Mouse (Mus musculus) retina, postnatal 1 day (tissue): Measurements from ENCODE around the gene Ddc.

Experiments used
- DNase-seq: peaks from one replicate; pipeline ENCODE4 v3.0.0-alpha.2; 2012

Gene Ddc

DNA sequence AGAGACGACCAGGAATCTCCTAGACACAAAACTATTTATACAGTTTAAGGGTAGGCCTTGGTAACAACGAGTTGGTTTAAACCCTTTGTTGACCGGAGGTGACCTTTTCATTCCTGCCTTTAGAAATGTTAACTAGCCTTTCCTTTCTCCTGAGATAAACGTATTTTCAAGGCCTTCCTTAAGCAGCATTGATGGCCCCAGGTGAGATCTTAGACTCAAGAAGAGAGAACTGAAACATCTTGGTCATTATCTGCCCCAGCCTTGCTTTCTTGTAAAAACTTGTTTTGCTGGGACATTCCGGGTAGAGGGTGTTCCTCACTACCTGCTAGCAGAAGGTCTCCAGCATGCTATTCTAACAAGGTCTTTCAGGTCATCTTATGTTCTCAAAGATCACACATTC lies 7.1 kb upstream of the Ddc start:
- DNase-seq: no peak

DNA sequence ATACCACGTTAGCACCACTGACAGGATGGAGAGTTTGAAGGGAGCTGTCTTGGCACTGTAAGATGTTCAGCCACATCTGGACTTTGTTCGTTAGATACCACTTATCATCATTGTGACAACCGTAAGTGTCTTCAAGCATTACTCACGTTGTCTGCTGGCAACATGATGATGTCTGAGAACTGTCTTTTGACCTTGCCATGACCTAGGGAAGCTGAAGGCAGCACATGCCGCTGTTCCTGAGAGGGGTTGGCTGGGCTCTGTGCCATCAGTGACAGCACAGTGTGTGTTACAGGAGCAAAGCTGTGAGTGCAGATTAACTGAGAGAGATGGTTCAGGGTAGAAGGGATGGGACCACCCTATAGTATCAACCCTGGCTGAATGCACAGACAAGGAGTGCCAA lies 3.6 kb upstream of the Ddc start:
- DNase-seq: no peak

DNA sequence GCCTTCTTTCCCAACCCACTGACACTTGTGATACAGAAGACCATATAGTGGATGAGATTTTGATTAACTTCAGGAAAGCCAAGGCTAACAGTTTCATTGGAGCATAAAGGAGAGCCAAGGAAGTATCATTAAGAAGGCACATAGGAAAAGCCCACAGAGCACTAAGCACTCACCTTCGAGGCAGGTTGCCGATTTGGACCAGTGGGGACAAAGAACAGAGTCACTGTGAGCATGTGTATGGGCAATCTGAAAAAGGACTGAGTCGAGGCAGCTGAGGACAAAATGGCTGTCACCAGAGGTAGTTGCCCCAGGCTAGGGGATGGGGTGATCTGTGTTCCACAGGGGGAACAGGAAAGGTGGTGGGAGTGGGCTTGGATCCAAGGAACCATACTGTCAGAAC lies 552 bp upstream of the Ddc start:
- DNase-seq: no peak

DNA sequence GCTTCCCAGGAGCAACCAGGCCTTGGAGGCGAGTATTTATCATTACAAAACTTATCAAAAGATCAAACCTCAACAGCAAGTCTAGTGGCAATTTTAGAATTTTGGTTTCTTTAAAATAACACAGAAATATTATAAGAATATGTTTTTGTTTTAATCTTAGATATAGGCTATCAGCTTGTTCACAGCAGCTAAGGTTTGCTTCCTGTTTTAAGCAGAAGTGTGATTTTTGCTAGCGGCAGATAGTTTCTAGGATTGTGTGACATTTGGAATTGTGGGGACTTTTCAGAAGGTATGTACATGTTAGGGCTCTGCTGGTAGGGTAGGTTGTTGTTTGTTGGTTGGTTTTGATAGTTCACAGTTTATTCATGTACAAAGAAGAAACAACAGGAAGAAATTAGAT lies 2.5 kb downstream of the Ddc start:
- no peak for DNase-seq

DNA sequence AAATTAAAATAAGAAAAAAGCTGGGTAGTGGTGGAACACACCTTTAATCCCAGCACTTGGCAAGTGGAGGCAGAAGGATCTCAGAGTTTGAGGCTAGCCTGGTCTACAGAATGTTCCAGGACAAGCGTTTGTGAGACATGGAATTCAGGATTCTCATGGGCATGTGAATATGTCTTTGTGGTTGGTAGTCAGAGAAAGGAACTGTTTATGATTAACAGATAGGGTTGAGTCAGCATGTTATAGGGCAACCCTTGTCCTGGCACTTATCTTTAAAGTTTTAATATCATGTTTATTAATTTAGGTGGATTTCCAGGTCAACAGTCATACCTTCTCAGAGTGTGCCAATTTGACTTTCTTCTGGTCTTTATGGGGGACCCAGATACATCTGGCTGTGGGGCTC lies 4.2 kb downstream of the Ddc start:
- no peak for DNase-seq

DNA sequence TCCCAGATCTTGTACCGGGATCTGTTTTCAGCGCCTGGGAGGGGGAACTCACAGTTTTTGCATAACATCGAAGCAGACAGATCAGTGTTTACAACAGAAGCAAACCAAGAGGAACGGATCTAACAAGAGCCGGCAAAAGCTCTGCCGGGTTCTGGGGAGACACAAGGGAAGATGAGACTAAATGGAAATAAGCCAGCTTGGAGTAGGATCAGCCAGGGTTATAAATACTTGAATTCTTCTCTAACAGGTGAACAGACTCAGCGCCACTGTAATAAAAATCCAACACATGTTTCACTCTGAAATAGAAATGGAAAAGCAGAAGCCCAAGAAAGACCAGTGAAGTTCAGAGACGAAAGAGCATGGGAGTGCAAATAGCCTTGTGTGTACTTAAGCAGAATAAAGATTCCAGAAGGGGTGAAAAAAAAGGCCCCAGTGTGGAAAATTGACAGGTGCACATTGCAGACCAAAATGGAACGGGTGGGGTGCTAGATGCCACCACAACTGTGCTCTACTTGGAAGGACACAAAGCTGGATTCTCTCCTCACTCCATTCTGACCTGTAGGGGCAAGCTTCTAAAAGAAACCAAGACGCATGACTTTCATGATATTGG lies 4.8 kb downstream of the Ddc start:
- no peak for DNase-seq

DNA sequence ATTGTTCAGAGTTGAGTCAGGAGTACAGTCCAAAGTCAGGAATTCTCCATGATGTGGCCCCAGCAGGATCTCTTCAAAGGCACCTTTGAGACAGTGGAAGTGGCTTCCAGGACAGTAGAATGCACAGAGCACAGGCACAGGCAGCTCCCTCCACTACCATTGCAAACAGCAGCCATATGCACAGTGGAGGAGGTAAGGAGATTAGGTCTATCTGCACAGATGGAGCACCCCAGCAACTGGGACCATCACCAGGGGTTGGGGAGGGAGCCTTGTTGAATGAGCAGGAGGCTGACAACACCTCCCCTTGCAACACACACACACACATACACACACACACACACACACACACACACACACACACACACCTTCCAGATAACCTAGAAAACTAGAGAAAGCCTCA lies 6.1 kb downstream of the Ddc start:
- no peak for DNase-seq

DNA sequence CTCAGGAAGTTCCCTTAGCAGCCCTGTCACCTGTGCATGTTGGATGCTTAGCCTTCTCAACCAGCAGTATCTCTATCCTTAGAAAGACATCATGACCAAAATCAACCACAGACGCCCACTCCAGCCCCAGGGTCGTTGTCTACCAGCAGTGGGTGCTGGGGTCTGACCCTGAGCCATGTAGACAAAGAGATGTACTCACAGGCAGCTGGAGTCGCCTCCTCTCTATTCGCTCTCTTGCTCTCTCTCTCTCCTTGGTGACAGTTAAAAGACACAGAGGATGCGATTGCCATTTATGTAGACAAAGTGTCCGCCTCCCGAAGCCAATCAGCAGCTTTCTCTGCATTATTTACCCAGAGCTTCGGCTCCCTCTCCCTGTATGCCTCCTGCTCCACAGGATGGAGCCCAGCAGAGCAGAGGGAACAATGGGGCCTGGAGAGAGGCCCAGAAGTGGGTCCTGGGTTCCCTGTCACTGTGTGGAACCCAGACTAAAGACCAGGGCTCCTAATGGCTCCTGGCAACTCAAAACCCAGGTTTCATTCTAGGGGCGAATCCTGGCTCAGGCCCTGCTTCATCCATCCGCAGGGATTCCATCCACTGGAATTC lies 7.7 kb downstream of the Ddc start:
- DNase-seq: no peak

DNA sequence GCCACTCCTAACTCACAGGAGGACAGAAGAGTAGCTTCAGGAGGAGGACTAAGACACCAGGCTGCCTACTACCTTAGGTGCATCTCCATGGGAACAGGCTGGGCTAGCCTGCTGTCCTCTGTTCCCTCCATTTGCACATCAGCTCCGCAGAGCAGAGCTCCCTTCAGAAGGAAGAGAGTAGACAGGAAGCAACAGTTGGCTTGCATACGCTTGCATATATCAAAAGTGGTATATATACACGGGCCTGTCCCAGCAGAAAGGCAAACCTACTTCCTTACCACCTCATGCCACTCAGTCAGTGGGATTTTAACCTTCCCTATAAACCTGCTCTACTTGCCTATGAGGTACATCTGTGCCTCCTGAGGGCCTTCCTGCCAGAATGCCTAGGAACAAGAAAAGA lies 9.2 kb downstream of the Ddc start:
- no peak for DNase-seq

DNA sequence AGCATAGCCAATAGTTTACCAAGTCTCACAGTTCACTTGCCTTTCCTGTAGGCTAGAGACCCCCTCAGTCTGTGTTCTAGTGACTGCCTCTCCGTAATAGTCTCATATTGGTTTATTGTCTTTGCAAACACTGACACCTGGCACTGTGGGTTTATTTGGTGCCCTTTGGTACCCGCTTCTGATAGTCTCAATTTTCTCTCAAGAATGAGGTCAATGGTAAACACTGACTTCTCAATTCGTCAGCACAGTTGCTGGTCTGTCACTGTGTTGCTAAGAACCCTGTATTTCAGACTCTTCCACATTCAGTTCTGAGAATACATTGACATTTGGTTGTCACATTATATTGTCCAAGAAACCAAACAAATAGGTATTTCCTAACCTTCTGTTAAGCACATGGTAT lies 9.9 kb downstream of the Ddc start:
- DNase-seq: no peak

DNA sequence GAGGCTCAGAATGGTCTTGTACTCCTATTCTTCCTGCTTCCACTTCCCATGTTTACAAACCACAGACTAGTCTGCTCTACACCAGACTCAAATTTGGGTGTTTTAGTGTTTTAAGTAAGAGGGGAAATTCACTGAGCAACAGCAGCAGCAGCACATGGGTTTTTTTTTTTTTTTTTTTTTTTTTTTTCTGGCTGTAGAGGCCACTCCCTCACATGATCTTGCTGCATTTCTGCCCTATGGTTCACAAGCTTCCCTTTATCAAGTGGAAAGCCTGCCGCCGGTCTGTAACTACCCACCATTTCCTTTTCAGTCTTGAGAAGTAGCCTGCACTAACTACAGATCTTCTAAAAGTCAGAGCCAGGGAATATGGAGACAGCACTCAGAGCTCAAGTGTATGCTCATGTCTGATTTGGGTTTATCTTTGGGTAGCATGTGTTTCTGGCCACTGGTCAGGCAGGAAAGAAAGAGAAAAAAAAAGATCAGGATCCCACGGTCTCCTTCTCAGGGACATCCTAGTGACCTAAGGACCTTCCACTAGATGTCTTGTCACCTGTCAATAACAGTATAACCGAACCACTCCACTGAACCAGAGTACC lies 11.4 kb downstream of the Ddc start:
- DNase-seq: no peak

DNA sequence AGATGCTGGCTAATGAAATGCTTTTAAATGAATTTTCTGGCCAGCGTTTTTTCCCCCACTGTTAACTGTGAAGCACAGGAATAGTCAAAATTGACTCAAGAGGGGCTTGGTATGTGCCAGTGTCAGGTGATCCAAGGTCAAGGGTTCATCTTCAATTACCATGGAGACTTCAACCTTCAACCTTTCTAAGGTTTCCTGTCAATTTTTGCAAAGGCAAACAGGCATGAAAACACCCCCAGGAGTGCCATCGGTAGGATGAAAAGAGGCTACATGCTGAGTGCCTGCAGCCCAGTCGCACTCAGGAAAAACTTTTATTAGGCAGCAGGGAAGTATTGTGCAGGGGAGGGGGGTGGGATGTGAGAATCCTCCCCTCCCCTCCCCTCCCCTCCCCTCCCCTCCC lies 12.0 kb downstream of the Ddc start:
- DNase-seq: no peak

DNA sequence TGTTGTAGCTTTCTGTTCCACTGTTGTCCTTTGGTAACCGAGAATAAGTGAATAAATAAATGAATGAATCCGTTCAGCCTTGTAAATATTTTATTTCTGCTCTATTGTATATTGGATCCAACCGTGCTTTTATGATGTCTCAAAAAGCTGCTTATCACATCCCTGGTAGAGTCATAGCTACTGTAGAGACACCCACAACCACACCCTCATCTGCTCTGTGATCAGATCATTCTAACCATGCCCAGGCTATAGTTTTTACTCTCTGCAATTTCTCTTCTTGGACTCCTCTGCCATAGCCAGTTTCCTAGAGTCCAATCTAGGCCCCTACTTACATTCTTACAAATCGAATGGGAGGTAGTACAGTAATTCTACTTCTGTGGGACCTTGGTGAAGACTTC lies 12.7 kb downstream of the Ddc start:
- DNase-seq: no peak

DNA sequence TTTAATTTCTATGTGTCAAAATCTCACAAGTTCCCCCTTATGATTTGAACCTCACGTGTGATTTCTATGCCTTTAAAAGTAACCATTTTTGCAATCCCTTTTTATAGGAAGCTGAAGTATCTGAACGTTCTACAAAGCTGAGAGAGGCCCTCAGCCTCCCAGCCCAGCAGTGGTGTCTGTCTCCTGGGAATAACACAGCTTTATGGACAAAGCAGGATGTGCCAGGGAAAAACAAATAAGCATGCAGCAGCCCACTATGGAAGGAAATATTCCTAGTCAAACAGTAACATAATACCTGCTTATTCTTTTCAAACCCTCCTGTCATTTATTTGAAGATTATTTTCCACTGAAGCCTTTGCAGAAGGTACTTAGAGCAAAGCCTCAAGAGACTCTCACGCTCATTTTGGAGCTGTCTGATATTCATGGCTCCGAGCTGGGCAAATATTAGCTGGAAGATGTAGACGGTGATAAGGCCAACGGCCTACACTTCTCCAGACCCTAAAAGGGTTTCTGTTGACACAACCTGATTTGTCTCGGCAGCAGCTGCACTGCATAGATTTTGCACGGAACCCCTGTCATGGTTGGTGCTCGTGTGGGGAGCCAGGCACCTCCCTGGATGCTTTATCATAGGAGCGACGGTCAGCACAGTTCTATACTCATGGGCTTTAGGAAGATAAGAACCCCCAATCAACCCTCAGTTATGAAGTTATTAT lies 13.3 kb downstream of the Ddc start:
- no peak for DNase-seq

DNA sequence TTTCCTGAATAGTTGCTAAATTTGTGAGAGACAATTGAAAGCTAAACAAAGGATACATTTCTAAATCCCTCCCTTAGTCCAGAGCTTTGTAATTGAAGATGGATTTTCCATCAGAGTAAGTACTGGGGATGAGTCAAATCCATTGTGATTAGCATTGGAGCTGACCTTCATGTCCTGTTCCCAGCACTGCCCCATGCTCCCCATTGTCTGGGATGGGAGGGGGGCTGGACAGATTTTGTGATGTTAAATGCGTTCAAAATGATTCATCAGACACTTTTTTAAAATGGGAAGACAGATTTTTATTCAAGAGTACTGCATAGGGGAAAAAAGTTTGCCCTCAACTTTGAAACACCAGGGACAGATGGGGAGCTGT lies 16.2 kb downstream of the Ddc start:
- peak; percentile 55 for DNase-seq

DNA sequence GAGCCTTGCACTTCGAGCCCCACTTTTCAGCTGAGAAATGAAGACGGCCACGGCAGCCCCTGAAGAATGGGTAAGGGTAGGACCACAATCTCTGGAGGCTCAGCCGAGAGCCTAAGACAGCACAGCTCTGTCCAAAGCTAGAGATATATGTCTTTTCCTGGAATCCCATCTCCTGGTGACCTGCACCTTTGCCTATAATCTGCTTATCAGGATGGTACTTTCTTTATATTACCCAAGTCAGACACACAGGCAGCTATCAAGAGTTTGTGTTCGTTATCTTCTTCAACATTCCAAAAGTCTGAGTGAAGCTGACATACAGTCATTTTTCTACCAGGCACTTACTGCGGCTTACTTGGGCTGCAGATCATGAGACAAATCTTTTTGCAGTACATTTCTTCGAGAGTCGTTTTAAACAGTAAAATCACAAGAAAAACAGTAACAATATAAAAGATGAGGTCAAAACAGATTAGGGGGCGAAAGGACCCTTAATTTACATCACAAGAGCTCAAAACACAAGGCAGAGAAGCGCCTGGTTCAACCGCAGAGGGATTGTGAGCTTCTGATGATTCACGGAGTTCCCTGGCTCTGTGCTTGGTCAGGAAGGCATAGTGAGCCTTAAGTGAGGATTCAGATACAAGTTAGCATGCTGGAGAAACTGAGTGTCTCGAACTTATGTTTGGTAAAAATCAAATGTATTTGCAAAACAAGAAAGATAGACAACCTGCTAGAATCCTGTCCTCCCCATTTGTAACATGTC lies 16.7 kb downstream of the Ddc start:
- DNase-seq: no peak

DNA sequence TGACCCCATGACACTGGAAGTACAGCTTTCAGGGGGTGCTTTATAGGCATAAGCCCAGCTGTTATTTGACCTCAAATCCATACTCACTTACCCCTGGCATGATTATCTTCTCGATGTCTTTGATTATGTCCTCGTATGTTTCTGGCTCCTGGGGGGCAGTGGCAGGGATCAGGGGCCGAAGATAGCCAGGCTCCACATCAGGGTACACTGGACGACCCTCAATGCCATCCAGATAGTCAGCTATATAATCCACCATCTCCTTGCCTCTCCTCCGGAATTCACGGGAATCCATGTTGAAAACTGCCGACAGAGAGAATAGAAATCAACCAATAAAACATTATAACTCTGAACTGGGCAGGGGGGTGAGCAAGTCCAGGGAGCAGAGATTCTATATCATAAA lies 17.6 kb downstream of the Ddc start:
- DNase-seq: no peak

DNA sequence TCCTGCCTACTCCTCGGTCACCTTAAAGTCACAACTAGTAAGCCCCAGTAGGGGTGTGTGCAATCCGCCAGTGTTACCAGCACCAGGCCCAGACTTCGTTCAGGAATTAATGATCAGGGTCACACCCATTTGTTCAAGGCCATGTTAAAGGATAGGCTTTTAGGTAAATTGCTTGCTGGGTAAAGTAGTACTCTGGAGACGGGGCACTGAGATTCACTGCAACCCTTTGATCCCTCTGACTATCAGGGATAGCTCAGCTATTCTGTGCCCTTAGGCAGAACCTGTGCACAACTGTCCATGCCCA lies 18.3 kb downstream of the Ddc start:
- DNase-seq: no peak

DNA sequence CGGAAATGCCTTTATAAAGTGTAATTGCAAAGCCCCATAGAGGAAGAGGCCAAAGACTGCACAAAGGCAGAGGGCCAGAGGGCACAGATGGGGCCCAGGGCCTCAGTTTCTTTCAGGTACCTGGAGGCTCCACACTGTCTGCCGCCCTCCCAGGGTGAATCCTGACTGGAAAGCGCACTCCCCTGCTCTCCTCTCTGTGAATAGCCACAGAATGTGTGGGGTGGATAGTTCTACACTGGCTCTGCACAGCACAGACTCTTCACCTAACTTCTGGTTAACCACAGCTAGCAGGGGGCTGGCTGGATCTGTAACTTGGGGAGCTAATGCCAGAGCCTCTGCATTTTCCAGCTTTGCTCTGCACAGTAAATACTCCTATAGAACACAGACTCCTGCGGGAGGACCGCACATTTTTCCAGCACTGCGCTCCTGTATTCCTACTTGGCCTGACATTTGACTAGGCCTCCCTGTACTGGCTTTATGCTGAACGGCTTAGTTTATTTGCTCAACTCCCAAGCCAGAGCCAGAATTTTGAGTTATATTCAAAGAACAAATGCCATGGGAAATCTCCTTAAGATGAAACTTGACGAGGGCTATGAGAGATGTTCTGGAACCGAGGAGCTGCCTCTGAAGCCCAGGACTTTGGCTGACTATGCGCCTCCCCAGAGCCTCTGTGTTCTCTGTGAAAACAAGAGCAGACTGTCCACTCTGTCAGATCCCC lies 18.8 kb downstream of the Ddc start:
- DNase-seq: no peak

DNA sequence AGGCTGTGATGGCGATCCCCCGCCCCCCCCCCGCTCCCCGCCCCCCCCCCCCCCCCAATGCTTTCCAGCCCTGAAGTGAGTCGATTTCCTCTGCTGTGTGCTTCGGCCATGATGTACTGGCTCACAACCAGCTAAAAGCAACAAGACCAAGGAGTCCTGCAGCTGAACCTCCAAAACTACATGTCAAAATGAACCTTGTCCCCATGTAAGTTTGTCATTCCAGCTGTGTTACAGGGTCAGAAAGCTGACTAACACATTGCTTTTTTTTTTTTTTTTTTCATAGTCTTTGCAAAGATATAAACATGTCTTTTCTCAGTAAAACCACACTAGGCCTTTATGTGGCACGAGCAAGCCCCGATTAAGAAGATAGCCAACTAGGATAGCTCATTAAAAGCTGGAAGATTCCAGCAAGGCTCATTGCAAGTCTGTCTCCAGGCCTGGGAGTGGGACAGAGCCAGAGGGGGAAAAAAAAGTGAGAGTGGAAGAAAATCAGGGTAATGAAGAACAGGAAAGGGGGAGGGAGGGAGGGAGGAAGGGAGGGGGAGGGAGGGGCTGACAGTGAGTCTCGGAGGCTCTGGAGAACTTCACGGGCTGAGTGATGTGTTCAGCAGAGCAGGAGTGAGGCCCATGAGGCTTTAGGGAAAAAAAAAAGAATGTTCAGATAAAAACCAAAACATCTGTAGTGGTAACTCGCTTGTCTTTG lies 19.5 kb downstream of the Ddc start:
- peak; percentile 53 for DNase-seq

DNA sequence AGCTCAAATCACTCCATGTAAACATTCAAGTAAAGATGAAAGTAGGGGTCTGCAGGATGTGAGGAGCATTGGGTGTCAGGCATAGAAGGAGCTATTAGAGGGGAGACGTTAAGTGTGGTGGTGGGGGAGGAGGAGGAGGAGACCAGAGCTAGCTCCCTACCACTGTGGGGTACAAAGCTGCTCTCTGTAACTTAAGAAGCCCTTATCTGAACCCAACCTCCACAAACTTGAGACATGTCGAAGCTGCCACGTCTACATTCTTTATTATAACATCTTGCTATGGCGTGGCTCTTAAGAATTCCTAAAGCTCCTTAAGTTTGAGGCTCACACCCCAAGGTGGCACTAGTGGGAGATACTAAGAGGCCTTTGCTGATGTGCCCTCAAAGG lies 20.1 kb downstream of the Ddc start:
- DNase-seq: no peak

DNA sequence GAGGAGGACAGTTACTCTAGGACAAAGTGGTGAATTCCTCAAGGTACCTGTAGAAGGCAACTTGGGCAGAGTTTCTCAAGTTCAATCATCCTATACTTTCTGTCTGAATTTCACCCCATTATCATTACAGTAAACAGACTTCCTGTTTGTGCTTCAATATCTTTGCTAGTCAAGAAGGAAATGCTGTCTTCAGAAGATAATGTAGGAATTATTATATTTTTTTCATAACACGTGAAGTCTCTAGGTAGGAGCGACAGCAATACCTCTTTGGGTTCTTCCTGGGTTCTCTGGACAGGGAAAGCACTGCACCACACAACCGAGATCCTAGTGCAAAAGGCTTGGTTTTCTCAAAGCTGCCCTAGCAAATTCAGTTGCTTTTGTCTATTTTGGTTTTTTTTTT lies 21.6 kb downstream of the Ddc start:
- no peak for DNase-seq

DNA sequence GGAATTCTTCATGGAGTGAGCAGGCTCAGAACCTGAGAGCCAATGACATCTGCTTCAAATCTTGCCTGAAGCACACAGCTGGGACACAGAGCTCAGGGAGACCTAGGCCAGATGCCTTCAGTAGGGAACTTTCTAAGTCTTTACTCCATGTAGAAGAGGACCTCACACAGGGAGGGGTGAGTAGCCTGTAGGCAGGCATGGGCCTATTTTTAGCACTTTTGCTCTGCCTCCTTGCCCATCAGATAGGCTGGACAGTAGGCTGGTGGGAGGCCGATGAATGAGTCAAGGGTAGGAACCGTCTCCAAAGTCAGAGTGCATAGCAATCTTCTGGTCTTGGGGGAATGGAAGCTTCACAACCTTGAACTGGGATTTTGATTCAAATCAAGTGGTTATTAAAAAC lies 22.7 kb downstream of the Ddc start:
- no peak for DNase-seq
